ENCODE assay signal across 8 mouse cellular contexts in the genomic region with DNA sequence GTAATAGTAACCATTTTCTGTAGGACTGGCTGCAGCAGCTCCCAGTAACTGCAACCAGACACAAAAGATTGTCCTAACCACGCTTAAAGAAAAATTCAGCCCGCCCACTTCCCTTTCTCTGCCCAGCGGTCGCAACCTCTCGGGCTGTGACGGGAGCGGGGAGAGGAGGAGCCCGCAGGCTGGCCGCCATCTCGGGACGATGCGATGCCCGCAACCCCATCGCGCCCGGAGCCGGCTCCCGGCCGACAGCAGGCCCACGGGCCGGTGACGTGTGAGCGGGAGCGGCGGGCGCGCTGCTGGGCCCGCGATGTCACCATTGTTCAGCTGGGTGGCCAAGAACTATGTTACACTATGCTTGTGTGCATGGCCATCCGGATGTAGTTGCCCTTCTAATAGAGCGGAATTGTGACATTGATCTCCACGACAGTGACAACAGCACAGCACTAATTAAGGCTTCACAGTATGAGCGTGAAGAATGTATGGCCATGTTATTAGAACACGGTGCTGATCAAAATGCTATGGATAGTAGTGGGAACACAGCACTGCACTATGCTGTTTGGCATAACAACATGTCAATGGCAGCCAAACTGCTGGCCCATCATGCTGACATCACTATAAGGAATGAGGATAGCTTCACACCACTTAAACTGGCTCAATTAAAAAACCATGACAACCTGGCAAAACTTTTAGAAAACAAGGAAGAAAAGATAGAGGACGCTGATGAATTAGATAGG. TPM values are rescaled to one million over a fixed set of nuclear protein-coding genes. Genes with fewer than 3 reads are reported as not detected.
A peak's percentile ranks its signal among the peaks of the same experiment; 100 is the strongest.
DNase-seq lines count a peak whose midpoint lies in the region; ATAC-seq lines count a peak whose summit lies in the region.

No protein-coding gene starts in this region.

- H3K27me3 ChIP-seq in intestine, embryonic 16.5 days (replicated peaks; ENCODE audit: control insufficient read depth, insufficient read depth, low read length), result no peaks in the 10 kb centered on the region
- peaks cover 9% of the 10 kb centered on the region for H3K27me3 ChIP-seq in liver, embryonic 16.5 days (ENCODE audit: control insufficient read depth, insufficient read depth, low read depth, low read length)
- H3K27me3 ChIP-seq in neural tube, embryonic 14.5 days (ENCODE audit: control insufficient read depth, insufficient read depth, low read length), result no peaks in the 10 kb centered on the region

- no peak overlapping the region for H3K27ac ChIP-seq in intestine, embryonic 16.5 days (ENCODE audit: low read length)
- H3K27ac ChIP-seq in liver, embryonic 16.5 days (ENCODE audit: low read length), result no peak overlapping the region
- no peak overlapping the region for H3K27ac ChIP-seq in neural tube, embryonic 14.5 days (ENCODE audit: low read depth, low read length)

- H3K4me3 ChIP-seq in intestine, embryonic 16.5 days (ENCODE audit: low read length), result peak overlapping the region; percentile 49
- H3K4me3 ChIP-seq in liver, embryonic 16.5 days (ENCODE audit: low read depth, low read length), result 0 out of 2 replicates have a peak overlapping the region, but pooled peaks have one; percentile 18
- H3K4me3 ChIP-seq in neural tube, embryonic 14.5 days (ENCODE audit: low read depth, low read length), result peak overlapping the region; percentile 24; the same call in 1 of the 2 replicates

- peak overlapping the region; percentile 76 for H3K4me2 ChIP-seq in intestine, embryonic 16.5 days (ENCODE audit: low read depth, low read length)
- peak overlapping the region; percentile 40 for H3K4me2 ChIP-seq in liver, embryonic 16.5 days (ENCODE audit: low read depth, low read length)
- H3K4me2 ChIP-seq in neural tube, embryonic 14.5 days (ENCODE audit: low read depth, low read length), result peak overlapping the region; percentile 55

- no peak for ATAC-seq in monocyte, adult 5-6 weeks (replicated peaks; ENCODE audit: insufficient number of reproducible peaks, low FRiP score, low TSS enrichment, poor library complexity, severe bottlenecking)
- ATAC-seq in intestine, embryonic 16.5 days, result peak; percentile 50; the same call in 1 of the 2 replicates
- ATAC-seq in liver, embryonic 16.5 days (ENCODE audit: low read depth), result no peak
- ATAC-seq in neural tube, embryonic 14.5 days (ENCODE audit: low read depth), result peak; percentile 72

- 22% methylated on average over 35 of the region's 35 CpGs for WGBS in intestine, embryonic 16.5 days
- 19% methylated on average over 35 of the region's 35 CpGs for WGBS in liver, embryonic 16.5 days (ENCODE audit: insufficient replicate concordance)
- 16% methylated on average over 34 of the region's 35 CpGs for WGBS in neural tube, embryonic 14.5 days

- peak; percentile 22 to 55 for DNase-seq in monocyte, adult 2 months (ENCODE audit: low read depth in 1 of 2, low spot score in 2 of 2)
- DNase-seq in embryo, embryonic 11 days, result peak; percentile 82
- DNase-seq in heart, adult 18-20 months, result peak; percentile 42 to 52
- no peak for DNase-seq in spleen, postnatal 14 days (ENCODE audit: low spot score in 2 of 2)

- 0 out of 2 replicates have a peak, but pooled peaks cover 2% of the 10 kb centered on the region for H3K4me1 ChIP-seq in intestine, embryonic 16.5 days (ENCODE audit: control insufficient read depth, insufficient read depth, low read length)
- H3K4me1 ChIP-seq in liver, embryonic 16.5 days (ENCODE audit: control insufficient read depth, low read depth, low read length), result no peaks in the 10 kb centered on the region
- H3K4me1 ChIP-seq in neural tube, embryonic 14.5 days (ENCODE audit: control insufficient read depth, insufficient read depth, low read length), result peaks cover 4% of the 10 kb centered on the region; the same call in 1 of the 2 replicates

- H3K9me3 ChIP-seq in intestine, embryonic 16.5 days (ENCODE audit: control insufficient read depth, low read length), result no peaks in the 10 kb centered on the region
- no peaks in the 10 kb centered on the region for H3K9me3 ChIP-seq in liver, embryonic 16.5 days (replicated peaks; ENCODE audit: control insufficient read depth, low read length)
- H3K9me3 ChIP-seq in neural tube, embryonic 14.5 days (ENCODE audit: control insufficient read depth, low read length), result no peaks in the 10 kb centered on the region

- no peaks in the 10 kb centered on the region for H3K36me3 ChIP-seq in intestine, embryonic 16.5 days (ENCODE audit: control insufficient read depth, insufficient read depth, low read length)
- H3K36me3 ChIP-seq in liver, embryonic 16.5 days (ENCODE audit: control insufficient read depth, insufficient read depth), result no peaks in the 10 kb centered on the region
- no peaks in the 10 kb centered on the region for H3K36me3 ChIP-seq in neural tube, embryonic 14.5 days (ENCODE audit: control insufficient read depth, insufficient read depth, low read length)

- peak overlapping the region; percentile 66 for H3K9ac ChIP-seq in intestine, embryonic 16.5 days (ENCODE audit: low read depth, low read length)
- H3K9ac ChIP-seq in liver, embryonic 16.5 days (ENCODE audit: low read depth, low read length), result no peak overlapping the region
- peak overlapping the region; percentile 55 for H3K9ac ChIP-seq in neural tube, embryonic 14.5 days (replicated peaks; ENCODE audit: low read depth, low read length)

RNA-seq across cellular contexts. Expression of a gene that starts 59.2 kb away (rescaled TPM):
- not detected in 3 replicates for total RNA-seq in monocyte, adult 5-6 weeks (2017)
- under 1 TPM; 0.52 to 0.72 TPM for total RNA-seq in heart, adult 18-20 months (2021)
- 0.11 TPM in 1 of 2 replicates, not detected in the other for polyA plus RNA-seq in intestine, embryonic 16.5 days (2015; fragmentation: Nextera tagmentation; extraction: Ambion mirVana)
- polyA plus RNA-seq in liver, embryonic 16.5 days (2015; fragmentation: Nextera tagmentation; extraction: Ambion mirVana), result not detected in 2 replicates
- polyA plus RNA-seq in neural tube, embryonic 14.5 days (2014; fragmentation: Nextera tagmentation; extraction: Ambion mirVana), result 1.6 and 1.9 TPM in 2 replicates

Comparison
In these comparisons a context has a peak if more than half of its experiments do, and no peak if none do; other contexts are left out.
1. DNase-seq: peak in monocyte, adult 2 months (2 of 2), embryo, embryonic 11 days (single experiment) and heart, adult 18-20 months (2 of 2); none in spleen, postnatal 14 days (0 of 2).
2. ATAC-seq: peak in intestine, embryonic 16.5 days (single experiment) and neural tube, embryonic 14.5 days (single experiment); none in monocyte, adult 5-6 weeks (single experiment) and liver, embryonic 16.5 days (single experiment).
3. Peak in every context shown above with its lines, with median percentiles within 50 percentile points of each other: H3K4me2 ChIP-seq and H3K4me3 ChIP-seq.